15 mouse cellular contexts compared by ENCODE assay signal in the genomic region with DNA sequence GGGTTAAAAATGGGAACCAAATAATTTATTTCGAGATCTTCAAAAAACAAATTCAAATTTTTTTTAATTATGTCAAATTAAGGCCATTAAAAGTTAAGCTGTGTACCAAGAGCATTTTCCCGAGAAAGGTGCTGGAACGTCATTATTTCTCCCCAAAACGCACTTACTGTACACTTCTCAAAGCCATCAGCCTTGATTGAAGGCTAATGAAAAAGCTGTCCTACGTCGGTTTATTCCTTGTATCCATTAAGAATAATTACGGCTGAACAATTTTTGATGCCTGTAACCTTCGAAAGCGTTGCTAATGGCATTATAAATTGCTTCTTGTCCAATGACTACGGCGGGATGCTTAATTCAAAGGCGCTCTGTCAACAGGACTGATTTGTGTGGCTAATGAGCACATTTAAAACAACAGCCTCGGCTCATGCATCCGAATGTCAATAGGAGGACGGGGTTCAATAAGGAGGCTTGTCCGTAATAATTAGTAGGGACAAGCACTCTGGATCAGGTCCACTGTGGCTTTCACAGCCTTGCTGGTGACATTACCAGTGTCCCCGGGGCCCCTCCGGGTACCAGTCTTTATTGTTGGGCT.
"Had no signal": no experiment of that assay in that cellular context is flagged by ENCODE, and none has a peak within 500 bp of the region (broad histone marks: within the 10 kb centered on the region; RNA-seq: fewer than 3 reads in every experiment).

No protein-coding gene starts in this region.

- H3K9ac ChIP-seq: liver, embryonic 15.5 days; neural tube, embryonic 15.5 days; stomach, embryonic 15.5 days had no signal

- H3K27ac ChIP-seq: limb, embryonic 10.5 days; liver, embryonic 15.5 days; midbrain, embryonic 10.5 days; neural tube, embryonic 15.5 days; stomach, embryonic 15.5 days had no signal

- H3K9me3 ChIP-seq: limb, embryonic 10.5 days; liver, embryonic 15.5 days; midbrain, embryonic 10.5 days; neural tube, embryonic 15.5 days; stomach, embryonic 15.5 days had no signal

- ATAC-seq: lung, postnatal 0 days had no signal

- H3K36me3 ChIP-seq: limb, embryonic 10.5 days; liver, embryonic 15.5 days; midbrain, embryonic 10.5 days; neural tube, embryonic 15.5 days; stomach, embryonic 15.5 days had no signal

- H3K4me2 ChIP-seq: liver, embryonic 11.5 days; liver, embryonic 15.5 days; neural tube, embryonic 15.5 days; stomach, embryonic 15.5 days had no signal

- H3K27me3 ChIP-seq: liver, embryonic 15.5 days; stomach, embryonic 15.5 days had no signal

- DNase-seq: kidney, postnatal 10 days; kidney, postnatal 4 days; lung, adult 2 months; lung, postnatal 36 days; right cerebral cortex, postnatal 4 days; thymus, adult 2 months; thymus, postnatal 36 days had no signal

- H3K4me1 ChIP-seq: limb, embryonic 10.5 days; liver, embryonic 15.5 days; stomach, embryonic 15.5 days had no signal

- H3K4me3 ChIP-seq: limb, embryonic 10.5 days; liver, embryonic 15.5 days; midbrain, embryonic 10.5 days; myocyte; neural tube, embryonic 15.5 days; stomach, embryonic 15.5 days had no signal
